Mouse (Mus musculus): Measurements from ENCODE around the gene Tcp11l2. TPM values are rescaled to one million over a fixed set of nuclear protein-coding genes. Genes with fewer than 3 reads are reported as not detected.
A peak's percentile ranks its signal among the peaks of the same experiment; 100 is the strongest.

Gene Tcp11l2
- polyA plus RNA-seq, 1 experiment from 2014 or later, result 15.1 TPM

DNA sequence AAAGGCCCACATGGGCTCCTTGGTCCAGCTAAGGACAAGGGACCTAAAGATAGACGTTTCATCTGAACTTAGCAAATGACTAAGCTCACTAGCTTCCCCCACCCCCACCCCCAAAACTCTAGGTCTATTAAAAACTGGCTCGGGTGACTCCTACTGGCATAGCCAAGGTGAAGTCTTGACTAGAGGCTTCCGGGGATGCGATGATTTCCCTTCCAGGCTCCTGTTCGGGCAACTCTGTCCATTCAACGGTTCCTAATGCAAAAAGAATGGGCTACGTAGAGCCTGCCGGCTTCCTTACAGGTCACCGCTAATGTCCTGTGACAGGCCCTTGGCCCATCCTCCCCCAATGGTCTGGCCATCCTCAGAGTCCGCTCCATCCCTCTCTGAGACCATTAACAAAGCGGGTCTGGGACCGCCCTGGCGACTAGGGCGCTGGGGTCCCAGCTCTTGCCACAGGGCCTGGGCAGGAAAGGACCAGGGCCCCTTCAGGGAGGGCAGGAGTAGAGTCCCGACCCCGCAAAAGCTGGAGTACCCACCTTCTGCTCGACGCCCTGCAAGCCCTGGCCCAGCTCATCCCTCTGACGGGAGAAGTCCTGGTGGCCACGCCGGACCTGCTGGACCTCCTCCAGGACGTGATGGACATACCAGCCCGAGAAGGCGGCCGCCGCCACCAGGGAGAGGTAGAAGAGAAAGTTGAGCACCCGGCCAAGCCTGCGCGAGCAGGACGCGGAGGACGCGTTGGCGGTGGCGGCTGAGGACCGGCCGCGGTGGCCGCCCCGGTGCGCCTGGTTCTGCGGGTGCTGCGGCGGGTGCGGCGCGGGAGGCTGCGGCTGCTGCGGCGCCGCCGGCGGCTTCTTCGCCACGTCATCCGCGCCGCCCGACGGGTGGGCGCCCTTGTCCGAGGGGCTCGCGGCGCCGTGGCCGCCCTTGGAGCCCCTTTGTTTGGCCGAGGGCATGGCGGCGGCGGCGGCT, 43.2 kb upstream of the Tcp11l2 start:
- no peak; the same call in 1 of the 2 replicates for TF ChIP-seq CTCF (IDR thresholded peaks at IDR 0.05; ENCODE audit: low read depth)
- ATAC-seq (ENCODE audit: insufficient read depth) (peak; percentile 16), DNase-seq (peak; percentile 59)
- under 1% methylated on average over 72 of the region's 72 CpGs for WGBS
- Histone ChIP-seq H3K9me3 (ENCODE audit: low read depth, low read length) (no peaks in the 10 kb centered on the region), H3K4me3 (ENCODE audit: low read depth, low read length) (peak overlapping the region; percentile 90), H3K27me3 (ENCODE audit: insufficient read depth, low read length) (no peaks in the 10 kb centered on the region), H3K4me1 (ENCODE audit: insufficient read depth) (peaks cover 14% of the 10 kb centered on the region), H3K27ac (ENCODE audit: low read depth) (peak overlapping the region; percentile 92), H3K4me2 (peak overlapping the region; percentile 81), H3K36me3 (ENCODE audit: insufficient read depth) (peaks cover 36% of the 10 kb centered on the region), H3K9ac (peak overlapping the region; percentile 96)

DNA sequence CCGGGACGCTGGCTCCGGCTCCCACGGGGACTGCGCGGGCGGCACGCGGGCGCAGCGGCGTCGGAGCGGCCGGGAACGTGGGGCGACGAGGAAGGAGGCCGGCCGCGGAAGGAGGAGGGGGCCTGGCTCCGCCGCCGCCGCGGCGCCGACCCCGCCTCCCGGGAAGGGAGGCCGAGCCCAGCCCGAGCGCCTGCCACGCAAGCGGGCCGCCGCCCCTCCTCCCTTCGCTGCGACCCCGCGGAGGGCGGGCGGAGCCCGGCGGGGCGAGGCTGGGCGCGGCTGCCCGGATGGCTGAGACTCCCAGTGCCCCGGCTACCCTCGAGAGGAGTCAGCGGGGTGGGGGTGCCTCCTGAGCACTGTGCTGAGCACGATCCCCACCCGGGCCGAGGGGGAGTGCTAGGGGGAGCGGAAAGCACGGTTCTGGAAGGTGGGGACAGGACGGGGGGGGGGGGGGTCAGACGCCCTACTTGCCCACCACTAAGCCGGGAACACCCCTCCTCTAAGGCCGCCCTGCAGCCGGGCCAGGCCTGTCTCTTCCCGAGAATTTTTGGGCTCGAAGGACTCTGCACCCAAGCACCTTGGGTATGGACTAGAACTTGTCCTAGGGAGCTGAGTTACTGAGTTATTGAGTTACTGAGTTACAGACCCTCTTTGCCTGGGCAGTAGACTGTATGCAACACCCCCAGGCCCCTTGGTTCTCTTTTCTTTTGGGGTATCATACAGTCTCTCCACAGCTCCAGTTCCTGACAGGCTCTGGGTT, 42.3 kb upstream of the Tcp11l2 start, which contains the start of gene Ckap4:
Gene Ckap4 (minus strand): TSS at position 151 of the 760 bp plus-strand sequence.
- peak within 1 kb of the TSS; percentile 92 for H3K27ac ChIP-seq (ENCODE audit: low read depth)
- TF ChIP-seq CTCF (IDR thresholded peaks at IDR 0.05; ENCODE audit: low read depth), result no peak
- H3K4me2 ChIP-seq, result peak within 1 kb of the TSS; percentile 81
- peak within 1 kb of the TSS; percentile 96 for H3K9ac ChIP-seq
- H3K4me3 ChIP-seq (ENCODE audit: low read depth, low read length), result peak within 1 kb of the TSS; percentile 90
- peaks cover 14% of the 10 kb centered on the region for H3K4me1 ChIP-seq (ENCODE audit: insufficient read depth)
- DNase-seq (peak; percentile 94), ATAC-seq (ENCODE audit: insufficient read depth) (peak; percentile 92)
- H3K36me3 ChIP-seq (ENCODE audit: insufficient read depth), result peaks cover 27% of the 10 kb centered on the region
- under 1% methylated on average over 30 of the region's 64 CpGs for WGBS
- H3K9me3 ChIP-seq (ENCODE audit: low read depth, low read length), result no peaks in the 10 kb centered on the region
- H3K27me3 ChIP-seq (ENCODE audit: insufficient read depth, low read length), result no peaks in the 10 kb centered on the region

- no peak overlapping the region for H3K9ac ChIP-seq
- H3K27me3 ChIP-seq (ENCODE audit: insufficient read depth, low read length), result no peaks in the 10 kb centered on the region
Observed at GRCm38 (mm10) chr10:84535458-84535857, 41.0 kb upstream of the Tcp11l2 start.

DNA sequence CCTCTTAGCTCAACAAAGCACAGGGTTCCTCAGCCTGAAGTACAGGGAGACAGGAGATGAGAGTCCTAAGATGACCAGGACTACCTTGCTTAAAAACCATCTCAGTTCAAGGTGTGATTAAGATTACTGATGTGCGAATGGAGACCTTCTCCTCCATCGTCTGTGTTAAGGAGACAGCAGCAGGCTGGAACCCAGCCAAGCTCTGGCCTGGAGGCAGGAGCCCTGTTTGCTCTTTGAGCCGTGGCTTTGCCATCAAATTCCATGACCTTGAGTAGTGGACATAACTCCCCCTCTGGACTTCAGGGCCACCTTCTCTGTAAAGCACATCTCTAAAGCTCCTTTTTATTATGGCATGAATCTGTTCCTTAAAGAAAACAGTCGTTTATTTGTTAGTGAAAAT, 40.6 kb upstream of the Tcp11l2 start:
- Histone ChIP-seq H3K36me3 (ENCODE audit: insufficient read depth) (peaks cover 11% of the 10 kb centered on the region; the same call in 1 of the 2 replicates), H3K4me3 (ENCODE audit: low read depth, low read length) (no peak overlapping the region), H3K4me2 (no peak overlapping the region), H3K27me3 (ENCODE audit: insufficient read depth, low read length) (no peaks in the 10 kb centered on the region), H3K4me1 (ENCODE audit: insufficient read depth) (peaks cover 14% of the 10 kb centered on the region), H3K27ac (ENCODE audit: low read depth) (no peak overlapping the region), H3K9me3 (ENCODE audit: low read depth, low read length) (no peaks in the 10 kb centered on the region), H3K9ac (no peak overlapping the region)
- ATAC-seq (ENCODE audit: insufficient read depth) (no peak), DNase-seq (peak; percentile 50)
- TF ChIP-seq CTCF (IDR thresholded peaks at IDR 0.05; ENCODE audit: low read depth), result no peak
- WGBS, result 31% methylated on average over 4 of the region's 4 CpGs

More at GRCm38 (mm10) chr10:84535458-84535857, 41.0 kb upstream of the Tcp11l2 start:
- WGBS, result 83% methylated on average over 5 of the region's 5 CpGs
- DNase-seq, result no peak
- peaks cover 15% of the 10 kb centered on the region for H3K36me3 ChIP-seq (ENCODE audit: insufficient read depth)
- peaks cover 14% of the 10 kb centered on the region for H3K4me1 ChIP-seq (ENCODE audit: insufficient read depth)
- H3K27ac ChIP-seq (ENCODE audit: low read depth), result no peak overlapping the region
- no peak for ATAC-seq (ENCODE audit: insufficient read depth)
- H3K4me3 ChIP-seq (ENCODE audit: low read depth, low read length), result no peak overlapping the region
- H3K4me2 ChIP-seq, result no peak overlapping the region
- no peaks in the 10 kb centered on the region for H3K9me3 ChIP-seq (ENCODE audit: low read depth, low read length)
- no peak for TF ChIP-seq CTCF (IDR thresholded peaks at IDR 0.05; ENCODE audit: low read depth)

GRCm38 (mm10) chr10:84539651-84540050, 36.8 kb upstream of the Tcp11l2 start:
- no peaks in the 10 kb centered on the region for H3K9me3 ChIP-seq (ENCODE audit: low read depth, low read length)
- 0 out of 2 replicates have a peak, but pooled peaks cover 6% of the 10 kb centered on the region for H3K4me1 ChIP-seq (ENCODE audit: insufficient read depth)
- no peak overlapping the region for H3K27ac ChIP-seq (ENCODE audit: low read depth)
- no peak for TF ChIP-seq CTCF (IDR thresholded peaks at IDR 0.05; ENCODE audit: low read depth)
- ATAC-seq (ENCODE audit: insufficient read depth) (no peak), DNase-seq (no peak)
- H3K9ac ChIP-seq, result no peak overlapping the region
- no peaks in the 10 kb centered on the region for H3K36me3 ChIP-seq (ENCODE audit: insufficient read depth)
- 81% methylated on average over 6 of the region's 6 CpGs for WGBS
- no peaks in the 10 kb centered on the region for H3K27me3 ChIP-seq (ENCODE audit: insufficient read depth, low read length)
- no peak overlapping the region for H3K4me3 ChIP-seq (ENCODE audit: low read depth, low read length)
- H3K4me2 ChIP-seq, result no peak overlapping the region

DNA sequence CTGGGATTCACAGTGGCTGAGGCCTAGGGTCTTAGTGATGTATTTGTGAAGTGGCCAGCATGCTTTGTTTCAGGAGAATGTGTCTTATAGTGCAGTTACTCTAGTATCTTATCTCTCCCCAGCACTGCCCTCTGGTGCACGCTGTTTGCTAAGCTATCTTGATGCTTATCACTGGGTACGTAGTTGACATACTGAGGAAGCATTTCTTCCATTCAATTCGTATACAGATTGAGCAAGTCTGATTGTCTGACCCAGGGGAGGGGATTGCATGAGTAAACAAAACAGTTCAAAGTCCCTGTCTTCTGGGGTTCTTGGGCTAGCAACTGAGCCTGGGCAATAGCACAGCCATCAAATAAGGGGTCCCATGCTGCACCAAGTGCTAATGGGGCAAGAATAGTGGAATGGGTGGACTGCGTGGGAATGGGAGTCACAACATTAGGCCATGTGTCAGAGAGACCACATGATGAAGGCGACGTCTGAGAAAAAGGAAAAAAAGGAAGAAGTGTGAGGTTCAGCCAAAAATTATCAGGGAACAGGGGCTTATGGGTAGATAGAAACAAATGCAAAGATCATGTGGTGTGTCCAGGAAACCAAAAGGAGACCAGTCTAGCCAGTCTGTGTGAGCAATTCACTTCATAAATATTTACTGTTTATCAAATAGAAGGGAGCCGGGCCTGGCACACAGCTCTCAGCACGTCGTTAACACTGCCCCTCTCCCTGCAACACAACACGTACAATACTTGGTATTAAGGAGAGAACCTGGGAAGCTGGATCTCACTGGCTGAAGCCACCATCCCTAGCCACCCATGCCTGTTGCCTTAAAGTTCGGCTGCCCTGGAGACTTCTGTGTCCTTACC, 33.4 kb upstream of the Tcp11l2 start:
- Histone ChIP-seq H3K4me2 (no peak overlapping the region), H3K27ac (ENCODE audit: low read depth) (0 out of 2 replicates have a peak overlapping the region, but pooled peaks have one; percentile 11), H3K36me3 (ENCODE audit: insufficient read depth) (no peaks in the 10 kb centered on the region), H3K4me3 (ENCODE audit: low read depth, low read length) (no peak overlapping the region), H3K9ac (no peak overlapping the region), H3K27me3 (ENCODE audit: insufficient read depth, low read length) (no peaks in the 10 kb centered on the region), H3K4me1 (ENCODE audit: insufficient read depth) (0 out of 2 replicates have a peak, but pooled peaks cover 6% of the 10 kb centered on the region), H3K9me3 (ENCODE audit: low read depth, low read length) (no peaks in the 10 kb centered on the region)
- peak; percentile 38 for DNase-seq
- peak; percentile 22; the same call in 1 of the 2 replicates for TF ChIP-seq CTCF (IDR thresholded peaks at IDR 0.05; ENCODE audit: low read depth)
- 43% methylated on average over 11 of the region's 11 CpGs for WGBS
- ATAC-seq (ENCODE audit: insufficient read depth), result peak; percentile 63

All from lung, embryonic 14.5 days (tissue).